In the genomic region with DNA sequence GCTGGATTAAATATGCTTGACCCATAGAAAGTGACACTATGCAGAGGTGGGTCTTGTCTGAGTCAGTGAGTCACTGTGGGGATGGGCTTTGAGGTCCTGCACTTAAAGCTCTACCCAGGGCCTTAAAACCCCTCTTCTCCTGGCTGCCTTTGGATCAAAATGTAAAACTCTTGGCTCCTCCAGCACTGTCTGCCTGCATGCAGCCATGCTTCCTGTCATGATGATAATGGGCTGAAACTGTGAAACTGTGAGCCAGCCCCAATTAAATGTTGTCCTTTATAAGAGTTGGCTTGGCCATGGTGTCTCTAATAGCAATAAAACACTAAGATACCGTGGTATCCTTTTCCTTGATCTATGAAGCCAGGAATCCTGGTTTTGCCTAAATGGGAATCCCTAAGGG, we compare ENCODE assay signal across 8 mouse cellular contexts. TPM values are rescaled to one million over a fixed set of nuclear protein-coding genes. Genes with fewer than 3 reads are reported as not detected.
DNase-seq lines count a peak whose midpoint lies in the region; ATAC-seq and TF ChIP-seq lines count a peak whose summit lies in the region.
"Had no signal": no experiment of that assay in that cellular context is flagged by ENCODE, and none has a peak within 500 bp of the region (broad histone marks: within the 10 kb centered on the region; RNA-seq: fewer than 3 reads in every experiment).

No protein-coding gene starts in this region.

- DNase-seq in heart, postnatal 0 days (ENCODE audit: low spot score) = no peak
- no peak for DNase-seq in heart, postnatal 4 days
- DNase-seq in spleen, adult 2 months (ENCODE audit: low read depth in 1 of 2, low spot score in 2 of 2) = no peak
- DNase-seq in spleen, postnatal 36 days (ENCODE audit: low spot score in 2 of 2) = no peak
- DNase-seq in splenic B cell, adult 2 months (ENCODE audit: low read depth, low spot score) = peak; percentile 23
- no peak for DNase-seq in midbrain, embryonic 10.5 days (ENCODE audit: low spot score)
- DNase-seq: cerebellum, postnatal 25 days had no signal

- H3K4me3 ChIP-seq in heart, postnatal 0 days (ENCODE audit: low read depth, low read length) = no peak overlapping the region
- no peak overlapping the region for H3K4me3 ChIP-seq in spleen, adult 2 months (ENCODE audit: extremely low read depth, insufficient read depth, insufficient read length)
- no peak overlapping the region for H3K4me3 ChIP-seq in embryonic facial prominence, embryonic 15.5 days (replicated peaks)
- H3K4me3 ChIP-seq in midbrain, embryonic 10.5 days = no peak overlapping the region

- no peaks in the 10 kb centered on the region for H3K9me3 ChIP-seq in heart, postnatal 0 days (replicated peaks; ENCODE audit: control insufficient read depth, low read length)
- no peaks in the 10 kb centered on the region for H3K9me3 ChIP-seq in embryonic facial prominence, embryonic 15.5 days (replicated peaks)
- H3K9me3 ChIP-seq in midbrain, embryonic 10.5 days (replicated peaks) = no peaks in the 10 kb centered on the region

- peak overlapping the region; percentile 59 for H3K27ac ChIP-seq in heart, postnatal 0 days (ENCODE audit: low read depth)
- peak overlapping the region; percentile 79 for H3K27ac ChIP-seq in spleen, adult 2 months (ENCODE audit: insufficient read depth, low read length)
- 0 out of 2 replicates have a peak overlapping the region, but pooled peaks have one; percentile 28 for H3K27ac ChIP-seq in embryonic facial prominence, embryonic 15.5 days (replicated peaks)
- no peak overlapping the region for H3K27ac ChIP-seq in midbrain, embryonic 10.5 days (replicated peaks)

- no peak for TF ChIP-seq CTCF in heart, postnatal 0 days (IDR thresholded peaks at IDR 0.05; ENCODE audit: low read depth)
- TF ChIP-seq CTCF in spleen, adult 2 months (IDR thresholded peaks at IDR 0.05; ENCODE audit: extremely low read depth, insufficient read depth, insufficient read length, insufficient replicate concordance) = no peak

- no peak for TF ChIP-seq EP300 in heart, postnatal 0 days (IDR thresholded peaks at IDR 0.05; ENCODE audit: low read depth)

- H3K36me3 ChIP-seq in heart, postnatal 0 days (replicated peaks; ENCODE audit: control insufficient read depth, insufficient read depth, low read length) = no peaks in the 10 kb centered on the region
- H3K36me3 ChIP-seq in spleen, adult 2 months (ENCODE audit: control insufficient read depth, insufficient read depth, low read length) = no peaks in the 10 kb centered on the region
- H3K36me3 ChIP-seq in embryonic facial prominence, embryonic 15.5 days = 0 out of 2 replicates have a peak, but pooled peaks cover 6% of the 10 kb centered on the region
- H3K36me3 ChIP-seq in splenic B cell, adult 2 months (ENCODE audit: control insufficient read depth, insufficient read depth, low read length, poor library complexity, severe bottlenecking) = peaks cover 3% of the 10 kb centered on the region
- H3K36me3 ChIP-seq in midbrain, embryonic 10.5 days = peaks cover 68% of the 10 kb centered on the region

- 63% methylated on average over 1 of the region's 1 CpGs for WGBS in heart, postnatal 0 days
- WGBS in spleen, adult 2 months = 30% methylated on average over 1 of the region's 1 CpGs
- 63% methylated on average over 1 of the region's 1 CpGs for WGBS in embryonic facial prominence, embryonic 15.5 days
- WGBS in midbrain, embryonic 10.5 days = 89% methylated on average over 1 of the region's 1 CpGs

- no peak for TF ChIP-seq POLR2A in spleen, adult 2 months (IDR thresholded peaks at IDR 0.05; ENCODE audit: low read depth, low read length)

- ATAC-seq in heart, postnatal 0 days (ENCODE audit: insufficient read depth, low read depth) = no peak
- ATAC-seq in embryonic facial prominence, embryonic 15.5 days (ENCODE audit: insufficient number of reproducible peaks, low FRiP score, low TSS enrichment, low read depth) = no peak; the same call in 1 of the 2 replicates

- H3K4me1 ChIP-seq in heart, postnatal 0 days (ENCODE audit: control insufficient read depth, insufficient read depth) = peaks cover 32% of the 10 kb centered on the region
- peaks cover 29% of the 10 kb centered on the region; the same call in 1 of the 2 replicates for H3K4me1 ChIP-seq in spleen, adult 2 months (ENCODE audit: control insufficient read depth, insufficient read depth, insufficient read length)
- H3K4me1 ChIP-seq in embryonic facial prominence, embryonic 15.5 days = peaks cover 40% of the 10 kb centered on the region
- H3K4me1 ChIP-seq in midbrain, embryonic 10.5 days = peaks cover 3% of the 10 kb centered on the region; the same call in 1 of the 2 replicates

- 0 out of 2 replicates have a peak overlapping the region, but pooled peaks have one; percentile 25 for H3K4me2 ChIP-seq in heart, postnatal 0 days (ENCODE audit: low read depth, low read length)
- H3K4me2 ChIP-seq in embryonic facial prominence, embryonic 15.5 days (replicated peaks) = no peak overlapping the region

- no peak overlapping the region for H3K9ac ChIP-seq in heart, postnatal 0 days (replicated peaks; ENCODE audit: low read depth, low read length)
- H3K9ac ChIP-seq in embryonic facial prominence, embryonic 15.5 days = no peak overlapping the region

- no peaks in the 10 kb centered on the region for H3K27me3 ChIP-seq in heart, postnatal 0 days (ENCODE audit: control insufficient read depth, insufficient read depth, low read length)
- H3K27me3 ChIP-seq in spleen, adult 2 months (ENCODE audit: control insufficient read depth, insufficient read depth, low read length) = no peaks in the 10 kb centered on the region
- H3K27me3 ChIP-seq in embryonic facial prominence, embryonic 15.5 days = no peaks in the 10 kb centered on the region
- H3K27me3 ChIP-seq in splenic B cell, adult 2 months (ENCODE audit: control insufficient read depth, insufficient read depth, low read length, poor library complexity, severe bottlenecking) = no peaks in the 10 kb centered on the region
- H3K27me3 ChIP-seq in midbrain, embryonic 10.5 days (ENCODE audit: low read depth, poor library complexity, severe bottlenecking) = no peaks in the 10 kb centered on the region

RNA-seq across cellular contexts. Expression of a gene that starts 13.8 kb away (rescaled TPM):
- total RNA-seq in heart, postnatal 0 days (2014; rRNA removed; ENCODE audit: low replicate concordance) = 6.8 and 8.5 TPM in 2 replicates
- polyA plus RNA-seq in heart, postnatal 0 days (2015; fragmentation: Nextera tagmentation; extraction: Ambion mirVana) = 9.1 and 9.4 TPM in 2 replicates
- 10 to 100 TPM; 33.6 to 39.6 TPM for total RNA-seq in heart, postnatal 4 days (2021)
- 15.8 and 17.7 TPM in 2 replicates for polyA plus RNA-seq in spleen, adult 2 months (2012; rRNA removed)
- 38.7 and 40.0 TPM in 2 replicates for polyA plus RNA-seq in embryonic facial prominence, embryonic 15.5 days (2015; fragmentation: Nextera tagmentation; extraction: Ambion mirVana)
- 35.5 and 35.6 TPM in 2 replicates for polyA plus RNA-seq in midbrain, embryonic 10.5 days (2016; fragmentation: Nextera tagmentation; extraction: Ambion mirVana)

RNA-seq across cellular contexts. Expression of a gene that starts 55.0 kb away (rescaled TPM):
- 4.3 and 7.1 TPM in 2 replicates for total RNA-seq in heart, postnatal 0 days (2014; rRNA removed; ENCODE audit: low replicate concordance)
- 3.0 and 4.8 TPM in 2 replicates for polyA plus RNA-seq in heart, postnatal 0 days (2015; fragmentation: Nextera tagmentation; extraction: Ambion mirVana)
- 1 to 10 TPM; 4.3 to 8.2 TPM for total RNA-seq in heart, postnatal 4 days (2021)
- 17.2 and 19.8 TPM in 2 replicates for polyA plus RNA-seq in spleen, adult 2 months (2012; rRNA removed)
- 1.5 and 1.6 TPM in 2 replicates for polyA plus RNA-seq in embryonic facial prominence, embryonic 15.5 days (2015; fragmentation: Nextera tagmentation; extraction: Ambion mirVana)
- polyA plus RNA-seq in midbrain, embryonic 10.5 days (2016; fragmentation: Nextera tagmentation; extraction: Ambion mirVana) = 0.14 and 0.35 TPM in 2 replicates
